Mouse (Mus musculus) heart, postnatal 0 days (tissue): ENCODE measurements around the gene Kirrel. TPM values are rescaled to one million over a fixed set of nuclear protein-coding genes. Genes with fewer than 3 reads are reported as not detected.

Experiments
- ATAC-seq: fragments of 200-750 bp; cut with Nextera tagmentation; 2 replicates; pipeline ENCODE4 v1.8.0; 2017; ENCODE audit warnings: low read depth, moderate number of reproducible peaks, moderate library complexity; ENCODE audit not compliant: insufficient read depth
- DNase-seq: peaks from one replicate; pipeline ENCODE4 v3.0.0-alpha.2; 2016; ENCODE audit warnings: low spot score
- H3K27ac ChIP-seq: fragments of 300-500 bp; sonication (generic); 2 replicates; pipeline ENCODE4 v1.5.1; 2014; ENCODE audit warnings: low read depth, mild to moderate bottlenecking
- H3K27me3 ChIP-seq: fragments of 300-500 bp; sonication (generic); 2 replicates; pipeline ENCODE4 v1.6.1; 2014; ENCODE audit warnings: low read length, mixed read lengths; ENCODE audit not compliant: control insufficient read depth, insufficient read depth
- H3K36me3 ChIP-seq: fragments of 300-500 bp; sonication (generic); replicated peaks from 2 replicates; pipeline ENCODE4 v1.6.1; 2014; ENCODE audit warnings: low read length, mixed read lengths; ENCODE audit not compliant: control insufficient read depth, insufficient read depth
- H3K4me1 ChIP-seq: fragments of 300-500 bp; sonication (generic); 2 replicates; pipeline ENCODE4 v1.6.1; 2014; ENCODE audit warnings: antibody characterized with exemption; ENCODE audit not compliant: control insufficient read depth, insufficient read depth
- H3K4me2 ChIP-seq: fragments of 300-500 bp; sonication (generic); 2 replicates; pipeline ENCODE4 v1.6.1; 2014; ENCODE audit warnings: low read depth, mild to moderate bottlenecking, low read length, moderate library complexity
- H3K4me3 ChIP-seq: fragments of 300-500 bp; sonication (generic); 2 replicates; pipeline ENCODE4 v1.5.1; 2014; ENCODE audit warnings: low read depth, low read length
- H3K9ac ChIP-seq: fragments of 300-500 bp; sonication (generic); replicated peaks from 2 replicates; pipeline ENCODE4 v1.6.1; 2014; ENCODE audit warnings: low read depth, low read length, mixed read lengths
- H3K9me3 ChIP-seq: fragments of 300-500 bp; sonication (generic); replicated peaks from 2 replicates; pipeline ENCODE4 v1.6.1; 2016; ENCODE audit warnings: low read length; ENCODE audit not compliant: control insufficient read depth
- CTCF ChIP-seq: IDR thresholded peaks from 2 replicates; pipeline ENCODE4 v1.5.1; 2016; ENCODE audit warnings: antibody characterized with exemption, control low read depth, low read depth
- EP300 ChIP-seq: IDR thresholded peaks from 2 replicates; pipeline ENCODE4 v1.6.1; 2016; ENCODE audit warnings: antibody characterized with exemption, low read depth
- WGBS: fragments of 180-500 bp; shearing (Covaris S2); extraction: QIAGEN DNeasy Blood & Tissue Kit; methylation state at CpG from one replicate; pipeline ENCODE4 v1.1.7; 2014; 5-methylcytosine and 5-hydroxymethylcytosine counted together
- polyA plus RNA-seq: library from polyadenylated mRNA; unstranded; fragments of >200 nt; fragmentation: Nextera tagmentation; extraction: Ambion mirVana; gene quantifications from 2 replicates; pipeline ENCODE4 v1.2.1, GENCODE M21; 2015
- total RNA-seq: library from RNA; depleted of rRNA; stranded (reverse); fragments of >200 nt; gene quantifications from 2 replicates; pipeline ENCODE4 v1.2.3, GENCODE M21; 2014; ENCODE audit warnings: low replicate concordance; rRNA removed

Kirrel gene
- total and polyA plus RNA-seq, 2 experiments from 2014 or later = 3.5 to 13.9 TPM

DNA sequence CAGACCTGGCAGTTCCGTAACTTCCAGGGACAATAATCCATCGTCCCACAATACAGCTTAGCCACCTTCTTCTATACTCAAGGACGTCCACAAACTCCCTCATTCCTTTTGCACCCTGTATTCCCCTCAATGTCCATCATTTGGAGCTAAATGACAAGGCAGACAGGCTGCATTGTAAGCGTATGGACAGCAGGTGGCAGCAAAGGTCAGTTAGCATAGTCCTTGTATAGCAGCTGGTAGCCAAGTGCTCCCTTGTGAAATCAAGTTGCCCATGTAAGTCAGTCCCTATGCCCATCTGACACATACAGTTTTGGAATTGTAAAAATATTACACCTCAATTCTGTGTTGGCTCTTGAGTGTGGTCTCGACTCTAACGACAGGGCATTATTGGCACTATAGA lies 143.7 kb downstream of the Kirrel start:
- 0 out of 2 replicates have a peak, but pooled peaks have one; percentile 30 for ATAC-seq
- Histone ChIP-seq H3K4me3 (no peak overlapping the region), H3K4me1 (no peaks in the 10 kb centered on the region), H3K9me3 (no peaks in the 10 kb centered on the region), H3K36me3 (no peaks in the 10 kb centered on the region), H3K4me2 (no peak overlapping the region), H3K9ac (no peak overlapping the region), H3K27ac (no peak overlapping the region), H3K27me3 (no peaks in the 10 kb centered on the region)
- peak; percentile 58 for DNase-seq
- TF ChIP-seq CTCF = peak; percentile 91
- TF ChIP-seq EP300 = no peak
- WGBS = 14% methylated on average over 6 of the region's 6 CpGs

Other genes starting within 250 kb of the Kirrel start
- gene Cd1d1, start 175.3 kb downstream of the Kirrel start, total RNA-seq = 43.5 and 50.5 TPM in 2 replicates
- 59.6 and 62.7 TPM in 2 replicates for gene Cd1d1, start 175.3 kb downstream of the Kirrel start, polyA plus RNA-seq
- 2.1 and 6.7 TPM in 2 replicates for gene Fcrls, start 89.0 kb upstream of the Kirrel start, total RNA-seq
- gene Fcrls, start 89.0 kb upstream of the Kirrel start, polyA plus RNA-seq = 2.4 and 3.3 TPM in 2 replicates
- 0.62 TPM in 1 of 2 replicates, not detected in the other for gene Cd5l, start 183.1 kb upstream of the Kirrel start, total RNA-seq
- 0.07 TPM in 1 of 2 replicates, not detected in the other for gene Cd5l, start 183.1 kb upstream of the Kirrel start, polyA plus RNA-seq
- not detected in 2 replicates for gene Fcrl1, start 201.6 kb upstream of the Kirrel start, total RNA-seq
- gene Fcrl1, start 201.6 kb upstream of the Kirrel start, polyA plus RNA-seq = 0.07 and 0.18 TPM in 2 replicates